Mouse (Mus musculus) neural tube, embryonic 12.5 days (tissue): ENCODE data around the gene Sf3b4. TPM values are rescaled to one million over a fixed set of nuclear protein-coding genes. Genes with fewer than 3 reads are reported as not detected.

Experiments used
- ATAC-seq: fragments of 200-750 bp; cut with Nextera tagmentation; 2 replicates; pipeline ENCODE4 v1.8.0; 2017; ENCODE audit warnings: low read depth, mild to moderate bottlenecking, moderate TSS enrichment, moderate library complexity; ENCODE audit not compliant: low FRiP score
- H3K27ac ChIP-seq: fragments of 300-500 bp; sonication (generic); 2 replicates; pipeline ENCODE4 v1.5.1; 2016
- H3K27me3 ChIP-seq: fragments of 300-500 bp; sonication (generic); replicated peaks from 2 replicates; pipeline ENCODE4 v1.6.1; 2016; ENCODE audit warnings: mild to moderate bottlenecking
- H3K36me3 ChIP-seq: fragments of 300-500 bp; sonication (generic); 2 replicates; pipeline ENCODE4 v1.6.1; 2016; ENCODE audit warnings: mild to moderate bottlenecking
- H3K4me1 ChIP-seq: fragments of 300-500 bp; sonication (generic); 2 replicates; pipeline ENCODE4 v1.6.1; 2016
- H3K4me2 ChIP-seq: fragments of 300-500 bp; sonication (generic); replicated peaks from 2 replicates; pipeline ENCODE4 v1.6.1; 2016; ENCODE audit warnings: mild to moderate bottlenecking
- H3K4me3 ChIP-seq: fragments of 300-500 bp; sonication (generic); 2 replicates; pipeline ENCODE4 v1.5.1; 2016
- H3K9ac ChIP-seq: fragments of 300-500 bp; sonication (generic); 2 replicates; pipeline ENCODE4 v1.6.1; 2016; ENCODE audit warnings: mild to moderate bottlenecking
- H3K9me3 ChIP-seq: fragments of 300-500 bp; sonication (generic); 2 replicates; pipeline ENCODE4 v1.6.1; 2016; ENCODE audit warnings: mild to moderate bottlenecking
- WGBS: fragments of 180-500 bp; shearing (Covaris S2); methylation state at CpG from one replicate; pipeline ENCODE4 v1.1.7; 2016; 5-methylcytosine and 5-hydroxymethylcytosine counted together
- polyA plus RNA-seq: library from polyadenylated mRNA; unstranded; fragments of >200 nt; fragmentation: Nextera tagmentation; extraction: Ambion mirVana; gene quantifications from 2 replicates; pipeline ENCODE4 v1.2.1, GENCODE M21; 2016

Sf3b4 gene
- 165 and 183 TPM in 2 replicates for polyA plus RNA-seq

DNA sequence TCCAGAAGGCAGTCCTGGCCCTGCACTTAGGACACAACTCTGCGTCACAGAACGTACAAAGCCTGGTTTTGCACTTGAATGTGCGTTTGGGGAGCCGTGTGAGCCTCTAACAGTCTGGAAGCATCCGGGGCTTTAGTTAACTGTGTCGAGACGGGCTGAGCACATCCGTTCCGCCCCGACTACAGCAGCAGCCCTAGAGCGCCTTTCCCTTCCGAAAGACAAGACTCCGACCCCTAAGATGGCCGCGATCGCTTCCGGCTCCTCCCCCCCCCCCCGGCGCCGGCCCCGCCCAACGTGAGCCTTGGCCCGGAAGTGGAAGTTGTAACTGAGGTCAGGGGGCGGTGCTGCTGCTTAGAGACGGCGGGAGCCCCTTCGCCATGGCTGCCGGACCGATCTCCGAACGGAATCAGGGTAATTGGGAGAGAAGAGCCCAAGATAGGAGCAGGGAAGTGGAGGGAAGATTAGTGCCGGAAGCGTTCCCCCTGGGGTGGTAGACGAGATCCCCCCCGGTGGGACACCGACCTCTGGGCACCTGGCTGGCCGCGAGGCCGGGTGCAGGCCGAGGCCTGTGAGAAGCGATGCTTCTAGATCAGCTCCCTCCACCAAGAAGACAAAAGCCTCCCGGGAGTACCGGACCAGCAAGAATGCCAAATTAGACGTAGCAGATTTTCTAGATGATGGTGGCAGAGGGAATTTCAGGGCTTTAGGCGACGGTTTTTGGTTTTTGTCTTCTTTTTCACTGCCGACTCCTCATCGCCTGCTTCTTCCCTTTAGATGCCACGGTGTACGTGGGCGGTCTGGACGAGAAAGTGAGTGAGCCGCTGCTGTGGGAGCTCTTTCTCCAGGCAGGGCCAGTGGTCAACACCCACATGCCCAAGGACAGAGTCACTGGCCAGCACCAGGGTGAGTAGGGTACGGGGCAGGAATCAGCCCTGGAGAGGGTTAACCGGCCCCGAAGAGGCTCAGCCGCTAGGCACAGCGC lies at the start of gene Sf3b4:
Gene Sf3b4, plus strand, starts transcription at position 136 of the 982 bp plus-strand sequence.
- Histone ChIP-seq H3K9ac (peak within 1 kb of the TSS; percentile 90), H3K27ac (peak within 1 kb of the TSS; percentile 92), H3K27me3 (no peaks in the 10 kb centered on the region), H3K36me3 (peaks cover 36% of the 10 kb centered on the region), H3K4me2 (peak within 1 kb of the TSS; percentile 95), H3K4me3 (peak within 1 kb of the TSS; percentile 88), H3K9me3 (no peaks in the 10 kb centered on the region), H3K4me1 (peaks cover 26% of the 10 kb centered on the region)
- 1% methylated on average over 58 of the region's 58 CpGs for WGBS
- peak; percentile 92 for ATAC-seq

GRCm38 (mm10) chr3:96124235-96124634 lies 47.9 kb upstream of the Sf3b4 start:
- Histone ChIP-seq H3K9me3 (no peaks in the 10 kb centered on the region), H3K9ac (no peak overlapping the region), H3K27ac (no peak overlapping the region), H3K36me3 (no peaks in the 10 kb centered on the region), H3K4me2 (no peak overlapping the region), H3K4me3 (no peak overlapping the region), H3K4me1 (no peaks in the 10 kb centered on the region), H3K27me3 (no peaks in the 10 kb centered on the region)
- WGBS: 92% methylated on average over 5 of the region's 5 CpGs
- ATAC-seq: no peak

GRCm38 (mm10) chr3:96128128-96128527 lies 44.0 kb upstream of the Sf3b4 start:
- ATAC-seq: no peak
- no peaks in the 10 kb centered on the region for H3K27me3 ChIP-seq
- no peak overlapping the region for H3K27ac ChIP-seq
- H3K36me3 ChIP-seq: no peaks in the 10 kb centered on the region
- H3K9me3 ChIP-seq: no peaks in the 10 kb centered on the region
- no peak overlapping the region for H3K4me3 ChIP-seq
- H3K4me1 ChIP-seq: no peaks in the 10 kb centered on the region
- H3K9ac ChIP-seq: no peak overlapping the region
- no peak overlapping the region for H3K4me2 ChIP-seq

DNA sequence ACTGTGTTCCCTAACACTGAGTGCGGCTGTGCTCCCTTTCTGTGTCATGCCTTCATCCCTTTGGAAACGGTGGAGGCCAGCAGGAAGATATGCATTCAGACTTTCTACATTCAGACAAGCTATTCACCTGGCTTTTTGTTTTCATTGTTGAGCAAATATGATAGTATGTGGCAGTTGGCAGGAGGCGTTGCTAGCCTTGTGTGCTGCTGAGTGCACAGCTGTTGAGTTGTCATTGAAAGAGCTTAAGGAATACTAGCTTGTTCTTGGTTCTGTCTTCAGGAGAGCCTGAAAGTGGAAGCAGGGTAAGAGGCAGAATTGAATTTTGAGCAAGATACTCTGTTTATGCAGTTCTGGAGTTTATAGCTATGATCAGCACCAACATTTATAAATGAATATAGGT lies 39.7 kb upstream of the Sf3b4 start:
- no peak for ATAC-seq
- H3K9ac ChIP-seq: no peak overlapping the region
- H3K4me1 ChIP-seq: no peaks in the 10 kb centered on the region
- no peaks in the 10 kb centered on the region for H3K27me3 ChIP-seq
- H3K9me3 ChIP-seq: no peaks in the 10 kb centered on the region
- H3K4me3 ChIP-seq: no peak overlapping the region
- no peak overlapping the region for H3K27ac ChIP-seq
- 88% methylated on average over 3 of the region's 3 CpGs for WGBS
- H3K36me3 ChIP-seq: no peaks in the 10 kb centered on the region; the same call in 1 of the 2 replicates
- H3K4me2 ChIP-seq: no peak overlapping the region

GRCm38 (mm10) chr3:96133327-96133905 lies 38.7 kb upstream of the Sf3b4 start:
- no peaks in the 10 kb centered on the region for H3K27me3 ChIP-seq
- H3K4me3 ChIP-seq: no peak overlapping the region
- no peaks in the 10 kb centered on the region for H3K4me1 ChIP-seq
- no peak overlapping the region for H3K27ac ChIP-seq
- no peak overlapping the region for H3K4me2 ChIP-seq
- WGBS: 84% methylated on average over 11 of the region's 11 CpGs
- no peak overlapping the region for H3K9ac ChIP-seq
- no peaks in the 10 kb centered on the region for H3K9me3 ChIP-seq
- ATAC-seq: no peak
- H3K36me3 ChIP-seq: no peaks in the 10 kb centered on the region; the same call in 1 of the 2 replicates

DNA sequence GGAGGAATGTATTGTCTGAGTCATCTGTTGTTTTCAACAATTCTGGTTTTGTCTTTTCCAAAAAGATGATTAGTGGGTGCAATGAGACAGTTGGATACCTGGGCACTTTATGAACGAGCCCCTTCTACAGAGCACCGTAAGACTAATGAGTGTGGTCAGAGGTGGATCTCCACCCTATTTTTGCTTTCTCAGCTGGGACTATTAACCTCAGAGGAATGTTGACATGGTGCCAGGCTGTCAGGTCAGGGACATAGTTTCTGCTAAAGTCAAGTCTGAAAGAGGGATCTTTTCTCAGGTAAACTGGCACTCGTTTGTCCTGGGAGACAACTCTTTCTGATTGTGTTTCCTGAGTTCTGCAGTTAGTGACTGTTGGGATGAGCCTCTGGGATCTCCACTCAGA lies 37.1 kb upstream of the Sf3b4 start:
- Histone ChIP-seq H3K4me2 (no peak overlapping the region), H3K4me3 (no peak overlapping the region), H3K27me3 (no peaks in the 10 kb centered on the region), H3K4me1 (0 out of 2 replicates have a peak, but pooled peaks cover 3% of the 10 kb centered on the region), H3K27ac (no peak overlapping the region), H3K9me3 (no peaks in the 10 kb centered on the region), H3K9ac (no peak overlapping the region), H3K36me3 (peaks cover 3% of the 10 kb centered on the region; the same call in 1 of the 2 replicates)
- no peak for ATAC-seq
- WGBS: 85% methylated on average over 3 of the region's 3 CpGs

- no peak overlapping the region for H3K4me3 ChIP-seq
- no peaks in the 10 kb centered on the region for H3K27me3 ChIP-seq
- no peak for ATAC-seq
- 27% methylated on average over 5 of the region's 5 CpGs for WGBS
- peaks cover 38% of the 10 kb centered on the region for H3K36me3 ChIP-seq
- no peak overlapping the region for H3K9ac ChIP-seq
- no peaks in the 10 kb centered on the region for H3K9me3 ChIP-seq
- no peak overlapping the region for H3K27ac ChIP-seq
- H3K4me1 ChIP-seq: no peaks in the 10 kb centered on the region
- H3K4me2 ChIP-seq: no peak overlapping the region
Observed at GRCm38 (mm10) chr3:96147950-96148349, 24.2 kb upstream of the Sf3b4 start.

GRCm38 (mm10) chr3:96151836-96152235 lies 20.3 kb upstream of the Sf3b4 start:
- peaks cover 55% of the 10 kb centered on the region for H3K36me3 ChIP-seq
- H3K27me3 ChIP-seq: no peaks in the 10 kb centered on the region
- WGBS: 89% methylated on average over 7 of the region's 7 CpGs

GRCm38 (mm10) chr3:96152611-96153010 lies 19.5 kb upstream of the Sf3b4 start:
- Histone ChIP-seq H3K27me3 (no peaks in the 10 kb centered on the region), H3K9me3 (no peaks in the 10 kb centered on the region), H3K4me2 (no peak overlapping the region), H3K9ac (no peak overlapping the region), H3K4me3 (no peak overlapping the region), H3K4me1 (no peaks in the 10 kb centered on the region), H3K27ac (no peak overlapping the region), H3K36me3 (peaks cover 55% of the 10 kb centered on the region)
- 92% methylated on average over 5 of the region's 5 CpGs for whole genome bisulfite sequencing
- ATAC-seq: no peak

More at GRCm38 (mm10) chr3:96151836-96152235, 20.3 kb upstream of the Sf3b4 start:
- no peak overlapping the region for H3K4me3 ChIP-seq
- no peak for ATAC-seq
- H3K9me3 ChIP-seq: no peaks in the 10 kb centered on the region
- H3K27ac ChIP-seq: no peak overlapping the region
- H3K4me1 ChIP-seq: no peaks in the 10 kb centered on the region
- H3K4me2 ChIP-seq: no peak overlapping the region
- H3K9ac ChIP-seq: no peak overlapping the region

- no peak overlapping the region for H3K9ac ChIP-seq
- H3K4me2 ChIP-seq: no peak overlapping the region
- H3K4me3 ChIP-seq: no peak overlapping the region
- 81% methylated on average over 8 of the region's 8 CpGs for WGBS
- H3K27me3 ChIP-seq: no peaks in the 10 kb centered on the region
- no peaks in the 10 kb centered on the region for H3K9me3 ChIP-seq
- no peak for ATAC-seq
- no peak overlapping the region for H3K27ac ChIP-seq
- H3K4me1 ChIP-seq: no peaks in the 10 kb centered on the region; the same call in 1 of the 2 replicates
- H3K36me3 ChIP-seq: peaks cover 51% of the 10 kb centered on the region
Observed at GRCm38 (mm10) chr3:96155501-96155900, 16.6 kb upstream of the Sf3b4 start.

GRCm38 (mm10) chr3:96159820-96160219 lies 12.3 kb upstream of the Sf3b4 start:
- 84% methylated on average over 4 of the region's 4 CpGs for WGBS
- no peak overlapping the region for H3K27ac ChIP-seq
- H3K27me3 ChIP-seq: no peaks in the 10 kb centered on the region
- H3K4me1 ChIP-seq: peaks cover 16% of the 10 kb centered on the region
- H3K36me3 ChIP-seq: peaks cover 12% of the 10 kb centered on the region
- H3K9ac ChIP-seq: no peak overlapping the region
- ATAC-seq: no peak
- no peak overlapping the region for H3K4me3 ChIP-seq
- no peaks in the 10 kb centered on the region for H3K9me3 ChIP-seq
- H3K4me2 ChIP-seq: no peak overlapping the region

DNA sequence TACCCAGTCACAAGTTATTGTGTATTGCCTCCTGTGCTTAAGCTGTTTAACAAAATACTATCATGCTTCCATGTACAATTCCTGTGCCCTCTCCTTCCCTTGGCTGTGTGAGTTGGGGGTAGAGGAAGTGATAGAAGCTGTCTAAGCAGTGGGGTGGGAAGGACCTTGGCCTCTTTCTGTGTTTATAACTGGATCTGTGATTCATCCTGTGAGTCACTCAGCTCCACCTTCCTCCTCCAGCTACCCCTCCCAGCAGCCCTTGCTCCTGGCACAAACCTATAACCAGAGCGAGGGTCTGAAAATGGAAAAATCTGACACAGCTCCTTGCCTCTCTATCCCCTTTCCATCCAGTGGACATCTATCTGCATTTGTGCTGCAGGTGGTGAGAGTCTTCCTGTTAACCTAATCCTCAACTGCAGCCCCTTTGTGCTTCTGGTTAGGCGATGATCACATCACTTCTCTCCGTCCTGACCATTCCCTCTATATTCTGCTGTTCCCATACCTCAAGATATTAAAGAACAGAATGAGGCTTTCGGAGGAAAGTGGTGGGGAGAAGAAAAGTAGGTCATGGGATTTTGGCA lies 11.8 kb upstream of the Sf3b4 start:
- no peak overlapping the region for H3K27ac ChIP-seq
- H3K4me2 ChIP-seq: peak overlapping the region; percentile 75; the same call in 1 of the 2 replicates
- H3K9me3 ChIP-seq: no peaks in the 10 kb centered on the region
- WGBS: 68% methylated on average over 4 of the region's 4 CpGs
- no peak for ATAC-seq
- H3K9ac ChIP-seq: no peak overlapping the region
- H3K27me3 ChIP-seq: no peaks in the 10 kb centered on the region
- peaks cover 7% of the 10 kb centered on the region for H3K36me3 ChIP-seq
- H3K4me1 ChIP-seq: peaks cover 16% of the 10 kb centered on the region
- no peak overlapping the region for H3K4me3 ChIP-seq
